Mouse (Mus musculus): Measurements from ENCODE around the gene Lmf1.

GRCm38 (mm10) chr17:25556630-25557354, 22.1 kb upstream of the Lmf1 start:
- TF ChIP-seq CTCF (IDR thresholded peaks at IDR 0.05; ENCODE audit: borderline replicate concordance, insufficient read depth, low read length) (no peak), POLR2A (IDR thresholded peaks at IDR 0.05; ENCODE audit: low read depth, low read length) (no peak)

Measured in embryonic fibroblast, embryonic 13.5 days (primary cell).